Mouse (Mus musculus): ENCODE data around the gene Mtus2. TPM values are rescaled to one million over a fixed set of nuclear protein-coding genes. Genes with fewer than 3 reads are reported as not detected.

Gene Mtus2
- polyA plus RNA-seq, 1 experiment, result 0.05 TPM

- no peak for TF ChIP-seq CEBPB (IDR thresholded peaks at IDR 0.05; ENCODE audit: insufficient read depth, poor library complexity, severe bottlenecking)
- no peak for TF ChIP-seq MYOD1 (IDR thresholded peaks at IDR 0.05; ENCODE audit: control insufficient read depth in 1 of 3, insufficient read length in 2 of 3, low read depth in 2 of 3)
- no peak for TF ChIP-seq E2F4 (IDR thresholded peaks at IDR 0.05; ENCODE audit: insufficient read depth)
- H3K4me3 ChIP-seq, result no peak overlapping the region
- H3K27me3 ChIP-seq (ENCODE audit: control insufficient read depth, insufficient read depth, insufficient read length), result no peaks in the 10 kb centered on the region
- no peaks in the 10 kb centered on the region for H3K79me2 ChIP-seq (ENCODE audit: control insufficient read depth, insufficient read depth)
- H3K4me2 ChIP-seq (ENCODE audit: low read depth), result no peak overlapping the region
- no peak overlapping the region for H3ac ChIP-seq (ENCODE audit: control insufficient read depth, insufficient read length)
- H3K36me3 ChIP-seq (ENCODE audit: control insufficient read depth, insufficient read depth), result no peaks in the 10 kb centered on the region
These were observed 43.8 kb upstream of the Mtus2 start for GRCm38 (mm10) chr5:147913241-147913842.

- Histone ChIP-seq H3K79me2 (ENCODE audit: control insufficient read depth, insufficient read depth) (no peaks in the 10 kb centered on the region), H3K4me3 (no peak overlapping the region), H3ac (ENCODE audit: control insufficient read depth, insufficient read length) (no peak overlapping the region), H3K4me2 (ENCODE audit: low read depth) (no peak overlapping the region), H3K27me3 (ENCODE audit: control insufficient read depth, insufficient read depth, insufficient read length) (no peaks in the 10 kb centered on the region), H3K36me3 (ENCODE audit: control insufficient read depth, insufficient read depth) (no peaks in the 10 kb centered on the region)
- TF ChIP-seq MAX (IDR thresholded peaks at IDR 0.05; ENCODE audit: low read depth) (no peak), SRF (IDR thresholded peaks at IDR 0.05; ENCODE audit: control insufficient read depth, insufficient read length, low read depth) (no peak), E2F4 (IDR thresholded peaks at IDR 0.05; ENCODE audit: insufficient read depth) (no peak), MYOD1 (IDR thresholded peaks at IDR 0.05; ENCODE audit: control insufficient read depth in 1 of 3, insufficient read length in 2 of 3, low read depth in 2 of 3) (no peak), POLR2AphosphoS2 (IDR thresholded peaks at IDR 0.05; ENCODE audit: insufficient read length, low read depth) (no peak), USF1 (IDR thresholded peaks at IDR 0.05; ENCODE audit: low read depth) (no peak), TCF3 (IDR thresholded peaks at IDR 0.05; ENCODE audit: insufficient read length, low read depth) (no peak), TCF12 (IDR thresholded peaks at IDR 0.05; ENCODE audit: insufficient read depth, poor library complexity, severe bottlenecking) (no peak), POLR2A (IDR thresholded peaks at IDR 0.05; ENCODE audit: insufficient read length, low read depth) (no peak), MYOG (IDR thresholded peaks at IDR 0.05; ENCODE audit: control insufficient read depth in 1 of 3, insufficient read depth in 1 of 3, insufficient read length in 2 of 3, low read depth in 2 of 3) (no peak), REST (IDR thresholded peaks at IDR 0.05; ENCODE audit: insufficient read depth, insufficient read length) (no peak), CEBPB (IDR thresholded peaks at IDR 0.05; ENCODE audit: insufficient read depth, poor library complexity, severe bottlenecking) (no peak)
These were observed 42.0 kb upstream of the Mtus2 start for GRCm38 (mm10) chr5:147915038-147915566.

GRCm38 (mm10) chr5:147916171-147916570, 40.9 kb upstream of the Mtus2 start:
- no peaks in the 10 kb centered on the region for H3K36me3 ChIP-seq (ENCODE audit: control insufficient read depth, insufficient read depth)
- H3K4me2 ChIP-seq (ENCODE audit: low read depth), result no peak overlapping the region
- no peak overlapping the region for H3ac ChIP-seq (ENCODE audit: control insufficient read depth, insufficient read length)
- no peaks in the 10 kb centered on the region for H3K79me2 ChIP-seq (ENCODE audit: control insufficient read depth, insufficient read depth)
- no peak for TF ChIP-seq POLR2A (IDR thresholded peaks at IDR 0.05; ENCODE audit: insufficient read length, low read depth)
- no peak for TF ChIP-seq TCF12 (IDR thresholded peaks at IDR 0.05; ENCODE audit: insufficient read depth, poor library complexity, severe bottlenecking)
- TF ChIP-seq E2F4 (IDR thresholded peaks at IDR 0.05; ENCODE audit: insufficient read depth), result no peak
- no peak for TF ChIP-seq USF1 (IDR thresholded peaks at IDR 0.05; ENCODE audit: low read depth)
- TF ChIP-seq REST (IDR thresholded peaks at IDR 0.05; ENCODE audit: insufficient read depth, insufficient read length), result no peak
- no peak for TF ChIP-seq CEBPB (IDR thresholded peaks at IDR 0.05; ENCODE audit: insufficient read depth, poor library complexity, severe bottlenecking)
- H3K27me3 ChIP-seq (ENCODE audit: control insufficient read depth, insufficient read depth, insufficient read length), result no peaks in the 10 kb centered on the region
- H3K4me3 ChIP-seq, result no peak overlapping the region

- TF ChIP-seq POLR2AphosphoS2 (IDR thresholded peaks at IDR 0.05; ENCODE audit: insufficient read length, low read depth) (no peak), MYOD1 (IDR thresholded peaks at IDR 0.05; ENCODE audit: control insufficient read depth in 1 of 3, insufficient read length in 2 of 3, low read depth in 2 of 3) (no peak), SRF (IDR thresholded peaks at IDR 0.05; ENCODE audit: control insufficient read depth, insufficient read length, low read depth) (no peak), MAX (IDR thresholded peaks at IDR 0.05; ENCODE audit: low read depth) (no peak), TCF12 (IDR thresholded peaks at IDR 0.05; ENCODE audit: insufficient read depth, poor library complexity, severe bottlenecking) (no peak), REST (IDR thresholded peaks at IDR 0.05; ENCODE audit: insufficient read depth, insufficient read length) (no peak), E2F4 (IDR thresholded peaks at IDR 0.05; ENCODE audit: insufficient read depth) (no peak), USF1 (IDR thresholded peaks at IDR 0.05; ENCODE audit: low read depth) (no peak), MYOG (IDR thresholded peaks at IDR 0.05; ENCODE audit: control insufficient read depth in 1 of 3, insufficient read depth in 1 of 3, insufficient read length in 2 of 3, low read depth in 2 of 3) (no peak), POLR2A (IDR thresholded peaks at IDR 0.05; ENCODE audit: insufficient read length, low read depth) (no peak), TCF3 (IDR thresholded peaks at IDR 0.05; ENCODE audit: insufficient read length, low read depth) (no peak), CEBPB (IDR thresholded peaks at IDR 0.05; ENCODE audit: insufficient read depth, poor library complexity, severe bottlenecking) (no peak)
- H3K36me3 ChIP-seq (ENCODE audit: control insufficient read depth, insufficient read depth), result no peaks in the 10 kb centered on the region
- H3ac ChIP-seq (ENCODE audit: control insufficient read depth, insufficient read length), result no peak overlapping the region
- no peak overlapping the region for H3K4me3 ChIP-seq
- no peak overlapping the region for H3K4me2 ChIP-seq (ENCODE audit: low read depth)
- no peaks in the 10 kb centered on the region for H3K27me3 ChIP-seq (ENCODE audit: control insufficient read depth, insufficient read depth, insufficient read length)
- no peaks in the 10 kb centered on the region for H3K79me2 ChIP-seq (ENCODE audit: control insufficient read depth, insufficient read depth)
These were observed 38.9 kb upstream of the Mtus2 start for GRCm38 (mm10) chr5:147918044-147918846.

Measured in myocyte (in vitro differentiated cells).